Mouse (Mus musculus) embryonic facial prominence, embryonic 11.5 days (tissue): Measurements from ENCODE around the gene Anapc2. TPM values are rescaled to one million over a fixed set of nuclear protein-coding genes. Genes with fewer than 3 reads are reported as not detected.

Source experiments
- ATAC-seq: fragments of 200-750 bp; cut with Nextera tagmentation; replicated peaks from 2 replicates; pipeline ENCODE4 v1.8.0; 2017; ENCODE audit warnings: low read depth; ENCODE audit not compliant: insufficient number of reproducible peaks, low FRiP score, low TSS enrichment
- DNase-seq: peaks from one replicate; pipeline ENCODE4 v3.0.0-alpha.2; 2015; ENCODE audit warnings: low spot score
- H3K27ac ChIP-seq: fragments of 300-500 bp; sonication (generic); replicated peaks from 2 replicates; pipeline ENCODE4 v1.5.1; 2014; ENCODE audit warnings: mild to moderate bottlenecking, low read depth, low read length, control low read depth
- H3K27me3 ChIP-seq: fragments of 300-500 bp; sonication (generic); 2 replicates; pipeline ENCODE4 v1.6.1; 2014; ENCODE audit warnings: mild to moderate bottlenecking, low read length, moderate library complexity, mixed read lengths; ENCODE audit not compliant: control insufficient read depth, insufficient read depth
- H3K36me3 ChIP-seq: fragments of 300-500 bp; sonication (generic); replicated peaks from 2 replicates; pipeline ENCODE4 v1.6.1; 2014; ENCODE audit warnings: low read depth, mild to moderate bottlenecking, low read length, moderate library complexity, mixed read lengths; ENCODE audit not compliant: control insufficient read depth, insufficient read depth
- H3K4me1 ChIP-seq: fragments of 300-500 bp; sonication (generic); 2 replicates; pipeline ENCODE4 v1.6.1; 2014; ENCODE audit warnings: low read length, mixed read lengths; ENCODE audit not compliant: control insufficient read depth, insufficient read depth
- H3K4me2 ChIP-seq: fragments of 300-500 bp; sonication (generic); 2 replicates; pipeline ENCODE4 v1.6.1; 2014; ENCODE audit warnings: low read depth, mild to moderate bottlenecking, control low read depth, low read length, moderate library complexity
- H3K4me3 ChIP-seq: fragments of 300-500 bp; sonication (generic); 2 replicates; pipeline ENCODE4 v1.5.1; 2014; ENCODE audit warnings: low read depth, low read length, control low read depth
- H3K9ac ChIP-seq: fragments of 300-500 bp; sonication (generic); replicated peaks from 2 replicates; pipeline ENCODE4 v1.6.1; 2014; ENCODE audit warnings: mild to moderate bottlenecking, control low read depth, low read length
- H3K9me3 ChIP-seq: fragments of 300-500 bp; sonication (generic); replicated peaks from 2 replicates; pipeline ENCODE4 v1.6.1; 2016; ENCODE audit warnings: mild to moderate bottlenecking, low read length, inconsistent platforms, mixed read lengths; ENCODE audit not compliant: control insufficient read depth
- WGBS: fragments of 180-500 bp; shearing (Covaris S2); extraction: QIAGEN DNeasy Blood & Tissue Kit; methylation state at CpG from one replicate; pipeline ENCODE4 v1.1.7; 2014; 5-methylcytosine and 5-hydroxymethylcytosine counted together
- polyA plus RNA-seq: library from polyadenylated mRNA; unstranded; fragments of >200 nt; fragmentation: Nextera tagmentation; extraction: Ambion mirVana; gene quantifications from 2 replicates; pipeline ENCODE4 v1.2.1, GENCODE M21; 2014

Anapc2 gene
- polyA plus RNA-seq, 1 experiment from 2014 or later = 111 TPM

DNA sequence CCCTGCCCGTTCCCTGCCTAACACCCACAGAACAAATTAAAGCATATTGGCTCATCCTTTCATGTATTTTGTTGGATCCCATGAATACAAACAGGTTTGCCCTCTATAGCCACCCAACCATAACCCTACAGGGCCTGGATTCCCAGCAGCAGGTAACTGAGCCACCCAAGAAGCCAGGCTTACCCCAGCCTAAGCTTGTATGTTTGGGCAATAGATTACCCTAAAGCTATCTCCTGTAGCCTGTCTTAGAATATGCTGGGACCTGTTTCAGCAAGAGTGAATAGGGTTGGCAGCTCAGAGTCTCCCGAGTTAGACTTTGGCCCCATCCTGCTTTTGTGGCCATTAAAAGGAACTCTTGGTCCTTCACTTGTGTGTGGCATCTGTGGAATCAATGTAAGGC is 13.3 kb downstream of the Anapc2 start:
- H3K36me3 ChIP-seq = peaks cover 11% of the 10 kb centered on the region
- ATAC-seq (no peak), DNase-seq (no peak)
- H3K27ac ChIP-seq = no peak overlapping the region
- no peak overlapping the region for H3K9ac ChIP-seq
- no peaks in the 10 kb centered on the region for H3K4me1 ChIP-seq
- no peaks in the 10 kb centered on the region for H3K9me3 ChIP-seq
- H3K4me2 ChIP-seq = no peak overlapping the region
- WGBS = 96% methylated on average over 2 of the region's 2 CpGs
- H3K27me3 ChIP-seq = peaks cover 26% of the 10 kb centered on the region
- H3K4me3 ChIP-seq = no peak overlapping the region

GRCm38 (mm10) chr2:25286314-25286713 is 14.0 kb downstream of the Anapc2 start:
- DNase-seq = no peak
- H3K9ac ChIP-seq = no peak overlapping the region

GRCm38 (mm10) chr2:25286837-25287636 is 14.8 kb downstream of the Anapc2 start:
- no peak overlapping the region for H3K4me2 ChIP-seq

More at GRCm38 (mm10) chr2:25286314-25286713, 14.0 kb downstream of the Anapc2 start:
- Histone ChIP-seq H3K36me3 (peaks cover 10% of the 10 kb centered on the region), H3K27me3 (peaks cover 34% of the 10 kb centered on the region), H3K4me2 (no peak overlapping the region), H3K9me3 (no peaks in the 10 kb centered on the region), H3K4me1 (no peaks in the 10 kb centered on the region), H3K27ac (no peak overlapping the region), H3K4me3 (no peak overlapping the region)
- WGBS = 83% methylated on average over 1 of the region's 1 CpGs
- no peak for ATAC-seq

DNA sequence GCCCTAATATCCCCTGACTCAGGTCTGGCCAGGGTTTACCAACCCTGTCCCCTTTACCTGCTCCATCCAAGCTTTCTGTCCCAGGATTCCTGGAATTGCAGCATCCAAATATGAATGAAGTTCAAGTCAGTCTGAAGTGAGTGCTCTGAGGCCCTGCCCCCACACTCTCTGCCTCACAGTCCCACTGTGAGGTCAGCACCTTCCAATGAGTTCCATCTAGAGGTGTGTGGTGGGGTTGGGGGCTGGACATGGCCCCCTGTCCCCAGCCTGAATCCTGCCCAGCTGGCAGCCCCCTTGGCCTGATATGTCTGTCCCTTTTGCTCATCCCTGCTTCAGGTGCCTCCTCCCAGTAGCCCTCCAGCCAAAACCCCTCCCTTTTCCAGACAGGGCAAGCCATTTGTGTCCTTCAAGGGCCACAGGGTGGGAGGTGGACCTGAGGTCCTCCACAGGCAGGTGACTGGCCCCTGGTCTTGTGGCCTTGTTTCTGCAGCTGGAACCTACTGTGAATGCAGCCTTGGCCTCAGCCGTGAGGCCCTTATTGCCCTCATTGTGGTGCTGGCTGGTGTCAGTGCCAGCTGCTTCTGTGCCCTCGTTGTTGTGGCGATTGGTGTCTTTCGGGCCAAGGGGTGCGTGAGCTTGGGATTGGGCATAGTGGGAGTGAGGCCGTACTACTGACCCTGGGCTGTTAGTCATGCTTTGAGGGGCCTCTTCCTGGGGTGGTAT is 15.8 kb downstream of the Anapc2 start, which contains the start of gene Tmem210:
Gene Tmem210 (plus strand): TSS at position 219 of the 723 bp plus-strand sequence.
- DNase-seq = no peak
- Histone ChIP-seq H3K36me3 (peaks cover 6% of the 10 kb centered on the region), H3K9me3 (no peaks in the 10 kb centered on the region), H3K4me2 (no peak within 1 kb of the TSS), H3K9ac (no peak within 1 kb of the TSS), H3K4me1 (peaks cover 3% of the 10 kb centered on the region; the same call in 1 of the 2 replicates), H3K4me3 (no peak within 1 kb of the TSS), H3K27ac (no peak within 1 kb of the TSS), H3K27me3 (peaks cover 52% of the 10 kb centered on the region)
- 87% methylated on average over 6 of the region's 6 CpGs for WGBS
- no peak for ATAC-seq

More at GRCm38 (mm10) chr2:25286837-25287636, 14.8 kb downstream of the Anapc2 start:
- H3K27me3 ChIP-seq = peaks cover 41% of the 10 kb centered on the region
- no peaks in the 10 kb centered on the region for H3K9me3 ChIP-seq
- DNase-seq (no peak), ATAC-seq (no peak)
- H3K4me3 ChIP-seq = no peak overlapping the region
- H3K4me1 ChIP-seq = peaks cover 2% of the 10 kb centered on the region; the same call in 1 of the 2 replicates
- no peak overlapping the region for H3K27ac ChIP-seq
- no peak overlapping the region for H3K9ac ChIP-seq
- H3K36me3 ChIP-seq = peaks cover 7% of the 10 kb centered on the region
- 55% methylated on average over 7 of the region's 7 CpGs for WGBS

DNA sequence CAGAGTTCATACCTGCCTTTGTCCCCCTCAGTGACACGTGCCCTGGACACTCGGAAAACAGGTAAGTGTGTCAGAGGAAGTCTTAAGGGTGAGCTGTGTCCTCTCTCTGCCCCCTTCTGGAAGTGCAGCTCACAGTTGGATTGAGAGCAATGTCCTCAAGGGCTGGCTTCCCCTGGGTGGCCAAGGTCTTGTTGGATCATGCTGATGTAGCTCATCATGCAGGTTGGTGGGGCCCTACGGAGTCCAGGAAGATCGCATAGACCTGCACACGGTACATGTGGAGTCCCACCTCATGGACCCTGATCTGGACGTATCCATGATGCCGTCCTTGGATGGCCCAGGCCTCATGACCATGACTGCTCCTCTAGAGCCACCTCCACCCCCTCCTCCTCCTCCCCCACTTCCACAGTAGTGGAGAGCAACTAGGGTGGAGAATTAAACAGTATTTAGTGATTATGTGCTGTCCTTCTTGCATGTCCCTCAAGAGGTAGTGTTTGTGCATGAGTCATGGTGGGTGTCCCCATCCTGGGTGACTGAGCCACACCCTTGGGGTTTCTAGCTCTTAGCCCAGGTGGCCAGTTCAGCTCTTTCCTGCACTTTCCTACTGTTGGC is 16.6 kb downstream of the Anapc2 start:
- WGBS = 81% methylated on average over 7 of the region's 7 CpGs
- peaks cover 6% of the 10 kb centered on the region for H3K36me3 ChIP-seq
- ATAC-seq (no peak), DNase-seq (no peak)
- peaks cover 3% of the 10 kb centered on the region; the same call in 1 of the 2 replicates for H3K4me1 ChIP-seq
- peaks cover 55% of the 10 kb centered on the region for H3K27me3 ChIP-seq
- no peaks in the 10 kb centered on the region for H3K9me3 ChIP-seq
- no peak overlapping the region for H3K4me3 ChIP-seq
- no peak overlapping the region for H3K9ac ChIP-seq
- H3K4me2 ChIP-seq = no peak overlapping the region
- H3K27ac ChIP-seq = no peak overlapping the region

- ATAC-seq = no peak
- Histone ChIP-seq H3K4me3 (no peak within 1 kb of the TSS), H3K36me3 (peaks cover 3% of the 10 kb centered on the region), H3K9me3 (no peaks in the 10 kb centered on the region), H3K4me1 (peaks cover 3% of the 10 kb centered on the region; the same call in 1 of the 2 replicates), H3K27ac (no peak within 1 kb of the TSS), H3K4me2 (no peak within 1 kb of the TSS), H3K27me3 (peaks cover 55% of the 10 kb centered on the region), H3K9ac (no peak within 1 kb of the TSS)
- DNase-seq = no peak
- 9% methylated on average over 11 of the region's 11 CpGs for WGBS
Observed at GRCm38 (mm10) chr2:25289651-25290050, 17.4 kb downstream of the Anapc2 start, which contains the start of gene Lrrc26. Gene Lrrc26 (plus strand): TSS chr2:25289915.

- WGBS = 2% methylated on average over 54 of the region's 54 CpGs
- Histone ChIP-seq H3K36me3 (no peaks in the 10 kb centered on the region; the same call in 1 of the 2 replicates), H3K27ac (no peak overlapping the region), H3K27me3 (peaks cover 55% of the 10 kb centered on the region), H3K4me3 (no peak overlapping the region), H3K4me1 (peaks cover 3% of the 10 kb centered on the region; the same call in 1 of the 2 replicates), H3K9ac (no peak overlapping the region), H3K9me3 (no peaks in the 10 kb centered on the region), H3K4me2 (no peak overlapping the region)
- ATAC-seq (no peak), DNase-seq (no peak)
Observed at GRCm38 (mm10) chr2:25290101-25290815, 18.0 kb downstream of the Anapc2 start.
